Mouse (Mus musculus) testis, adult 2 months (tissue): Measurements from ENCODE around the gene Nkx6-1.

ENCODE experiments used
- CTCF ChIP-seq: fragments of 200-500 bp; IDR thresholded peaks from 2 replicates; pipeline ENCODE4 v1.5.1; 2012; ENCODE audit warnings: low read depth, mild to moderate bottlenecking, inconsistent platforms, low read length, moderate library complexity; ENCODE audit not compliant: control insufficient read depth, insufficient read depth, insufficient replicate concordance
- POLR2A ChIP-seq: fragments of 200-500 bp; IDR thresholded peaks from 2 replicates; pipeline ENCODE4 v1.6.1; 2012; ENCODE audit warnings: low read depth, mild to moderate bottlenecking, inconsistent platforms, low read length, moderate library complexity; ENCODE audit not compliant: control insufficient read depth

GRCm38 (mm10) chr5:101660666-101661065 lies 4.1 kb downstream of the Nkx6-1 start:
- TF ChIP-seq CTCF (no peak), POLR2A (no peak)
